Mouse (Mus musculus) stomach, postnatal 0 days (tissue): ENCODE data around the gene Arid1b.

ENCODE experiments used
- CTCF ChIP-seq: IDR thresholded peaks from 2 replicates; pipeline ENCODE4 v1.5.1; 2016; ENCODE audit warnings: antibody characterized with exemption, low read depth, mild to moderate bottlenecking, moderate library complexity
- EP300 ChIP-seq: optimal IDR thresholded peaks from 2 replicates; pipeline ENCODE3; 2016; ENCODE audit warnings: antibody characterized with exemption

DNA sequence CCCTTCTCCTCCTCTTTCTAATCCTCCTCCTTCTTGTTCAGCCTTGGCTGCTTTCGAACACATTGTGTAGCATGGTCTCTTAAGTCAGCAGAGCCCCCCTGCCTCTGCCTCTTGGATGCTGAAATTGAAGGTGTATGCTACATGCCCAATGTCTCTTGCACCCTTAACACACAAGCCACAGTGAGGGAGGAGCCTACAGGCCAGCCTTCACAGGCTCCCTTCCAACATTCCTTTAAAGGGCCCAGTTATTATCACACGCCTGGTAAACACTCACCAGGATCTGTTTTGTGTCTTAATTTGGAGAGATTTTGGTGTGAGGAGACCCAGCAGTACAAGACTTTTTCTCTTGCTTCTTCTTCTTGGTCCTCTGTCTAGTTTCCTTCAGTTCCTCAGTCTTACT lies 122.9 kb downstream of the Arid1b start:
- TF ChIP-seq CTCF (no peak), EP300 (no peak)
